Mouse (Mus musculus) CH12.LX (cell line): ENCODE measurements around the gene Tmem62. TPM values are rescaled to one million over a fixed set of nuclear protein-coding genes. Genes with fewer than 3 reads are reported as not detected.

Experiments used
- DNase-seq: peaks from one replicate; pipeline ENCODE4 v3.0.0-alpha.2; 2013; ENCODE audit errors: extremely low read depth
- H3K27ac ChIP-seq: 2 replicates; pipeline ENCODE4 v1.5.1; 2012; ENCODE audit warnings: low read depth, mild to moderate bottlenecking, control low read depth, moderate library complexity; ENCODE audit not compliant: insufficient read depth
- H3K27me3 ChIP-seq: replicated peaks from 2 replicates; pipeline ENCODE3; 2012; ENCODE audit warnings: inconsistent platforms
- H3K36me3 ChIP-seq, 2 experiments: replicated peaks in 1 of 2; 2 replicates each; pipeline versions ENCODE3 to v1.6.1; 2012; ENCODE audit warnings: inconsistent platforms in 1 of 2, low read length in 1 of 2, mild to moderate bottlenecking in 1 of 2, mixed read lengths in 1 of 2, moderate library complexity in 1 of 2; ENCODE audit not compliant: control insufficient read depth in 1 of 2, insufficient read depth in 1 of 2
- H3K4me1 ChIP-seq, 2 experiments: 2 replicates each; pipeline ENCODE4 v1.6.1; 2012; ENCODE audit warnings: inconsistent platforms in 1 of 2, moderate library complexity in 1 of 2; ENCODE audit not compliant: insufficient read depth in 2 of 2, control insufficient read depth in 1 of 2
- H3K4me2 ChIP-seq: 2 replicates; pipeline ENCODE4 v1.6.1; 2012; ENCODE audit warnings: low read depth, mild to moderate bottlenecking, control low read depth; ENCODE audit not compliant: poor library complexity, insufficient read depth, severe bottlenecking
- H3K4me3 ChIP-seq, 3 experiments: fragments of 150-350 bp in 1 of 3; sonication (generic) in 1 of 3; replicated peaks in 1 of 3; 2 replicates each; pipeline versions ENCODE3 to v1.5.1; 2011 to 2012; ENCODE audit warnings: low read depth in 2 of 3, low read length in 2 of 3, mild to moderate bottlenecking in 2 of 3, moderate library complexity in 2 of 3, control low read depth in 1 of 3, improper control_type of control experiment in 1 of 3, inconsistent platforms in 1 of 3, mixed read lengths in 1 of 3; ENCODE audit not compliant: poor library complexity in 1 of 3
- H3K79me2 ChIP-seq: replicated peaks from 2 replicates; pipeline ENCODE4 v1.6.1; 2012; ENCODE audit warnings: mild to moderate bottlenecking, moderate library complexity; ENCODE audit not compliant: control insufficient read depth, poor library complexity, insufficient read depth, severe bottlenecking; ENCODE audit errors: extremely low read depth
- H3K9ac ChIP-seq: 2 replicates; pipeline ENCODE4 v1.6.1; 2012; ENCODE audit warnings: low read depth, mild to moderate bottlenecking, control low read depth, moderate library complexity; ENCODE audit not compliant: insufficient read depth
- H3K9me3 ChIP-seq: replicated peaks from 2 replicates; pipeline ENCODE3; 2012; ENCODE audit warnings: low read length, inconsistent platforms, mixed read lengths
- BHLHE40 ChIP-seq: IDR thresholded peaks from 2 replicates; pipeline ENCODE4 v1.6.1; 2011; ENCODE audit warnings: mild to moderate bottlenecking, low read depth, low read length, improper control_type of control experiment
- EP300 ChIP-seq: IDR thresholded peaks from 2 replicates; pipeline ENCODE4 v1.6.1; 2011; ENCODE audit warnings: low read length, improper control_type of control experiment
- ETS1 ChIP-seq: conservative IDR thresholded peaks from 2 replicates; pipeline ENCODE4 v1.6.1; 2012; ENCODE audit warnings: low read depth, mild to moderate bottlenecking, inconsistent platforms, low read length, improper control_type of control experiment, moderate library complexity
- IRF4 ChIP-seq: IDR thresholded peaks from 2 replicates; pipeline ENCODE4 v1.6.1; 2014; ENCODE audit warnings: low read depth, mild to moderate bottlenecking, inconsistent platforms, low read length, improper control_type of control experiment
- JUN ChIP-seq: IDR thresholded peaks from 2 replicates; pipeline ENCODE4 v1.6.1; 2011; ENCODE audit warnings: low read depth, mild to moderate bottlenecking, low read length, improper control_type of control experiment, moderate library complexity; ENCODE audit not compliant: insufficient read depth
- JUND ChIP-seq: conservative IDR thresholded peaks from 2 replicates; pipeline ENCODE4 v1.6.1; 2011; ENCODE audit warnings: low read depth, low read length, improper control_type of control experiment
- KAT2A ChIP-seq: IDR thresholded peaks from 2 replicates; pipeline ENCODE4 v1.6.1; 2012; ENCODE audit warnings: low read length, improper control_type of control experiment, inconsistent platforms; ENCODE audit not compliant: insufficient replicate concordance
- MAFK ChIP-seq: IDR thresholded peaks from 2 replicates; pipeline ENCODE4 v1.6.1; 2011; ENCODE audit warnings: low read length, improper control_type of control experiment; ENCODE audit not compliant: insufficient replicate concordance
- MAX ChIP-seq: IDR thresholded peaks from 2 replicates; pipeline ENCODE4 v1.6.1; 2011; ENCODE audit warnings: low read length, improper control_type of control experiment
- MEF2A ChIP-seq: IDR thresholded peaks from 2 replicates; pipeline ENCODE4 v1.6.1; 2014; ENCODE audit warnings: low read depth, mild to moderate bottlenecking, inconsistent platforms, low read length, improper control_type of control experiment, borderline replicate concordance
- MXI1 ChIP-seq: IDR thresholded peaks from 2 replicates; pipeline ENCODE4 v1.6.1; 2011; ENCODE audit warnings: mild to moderate bottlenecking, low read depth, low read length, improper control_type of control experiment
- MYC ChIP-seq: IDR thresholded peaks from 2 replicates; pipeline ENCODE4 v1.6.1; 2011; ENCODE audit warnings: low read depth, mild to moderate bottlenecking, improper control_type of control experiment, low read length
- RAD21 ChIP-seq: IDR thresholded peaks from 2 replicates; pipeline ENCODE4 v1.6.1; 2011; ENCODE audit warnings: low read depth, mild to moderate bottlenecking, low read length, improper control_type of control experiment, moderate library complexity
- RCOR1 ChIP-seq: conservative IDR thresholded peaks from 2 replicates; pipeline ENCODE4 v1.6.1; 2012; ENCODE audit warnings: low read depth, mild to moderate bottlenecking, inconsistent platforms, low read length, improper control_type of control experiment
- SIN3A ChIP-seq: IDR thresholded peaks from 2 replicates; pipeline ENCODE4 v1.6.1; 2012; ENCODE audit warnings: low read length, improper control_type of control experiment, inconsistent platforms
- SMC3 ChIP-seq: IDR thresholded peaks from 2 replicates; pipeline ENCODE4 v1.6.1; 2011; ENCODE audit warnings: low read depth, low read length, improper control_type of control experiment
- UBTF ChIP-seq: IDR thresholded peaks from 2 replicates; pipeline ENCODE4 v1.6.1; 2012; ENCODE audit warnings: low read depth, mild to moderate bottlenecking, inconsistent platforms, low read length, improper control_type of control experiment, moderate library complexity
- USF1 ChIP-seq: IDR thresholded peaks from 2 replicates; pipeline ENCODE4 v1.6.1; 2014; ENCODE audit warnings: low read depth, mild to moderate bottlenecking, inconsistent platforms, low read length, improper control_type of control experiment
- ZNF384 ChIP-seq: IDR thresholded peaks from 2 replicates; pipeline ENCODE4 v1.6.1; 2012; ENCODE audit warnings: low read depth, low read length, improper control_type of control experiment, inconsistent platforms
- dilution Hi-C: fragments of 300-500 bp; cut with MboI; formaldehyde crosslinking; loops from 2 replicates; pipeline ENCODE4 v1.14.3; 2020; ENCODE audit warnings: low sequenced_read_pairs; ENCODE audit not compliant: extremely low pct_unique_long_range_greater_than_20kb, extremely low pct_ligation_motif_present
- in situ Hi-C: fragments of 300-500 bp; cut with MboI; formaldehyde crosslinking; loops from 3 replicates; pipeline ENCODE4 v1.14.3; 2019; ENCODE audit warnings: low sequenced_read_pairs, low pct_ligation_motif_present, low pct_unique_long_range_greater_than_20kb, mixed read lengths
- polyA plus RNA-seq: library from polyadenylated mRNA; unstranded; fragments of >175 nt; gene quantifications from 2 replicates; pipeline ENCODE4 v1.2.1, GENCODE M21; 2012; ENCODE audit warnings: low read depth; ENCODE audit not compliant: insufficient read length
- total RNA-seq, 2 experiments: library from RNA; depleted of rRNA; stranded (reverse); fragments of 300-350 nt in 1 of 2; fragments of >200 nt in 1 of 2; gene quantifications; 2 replicates each; pipeline ENCODE4 v1.2.3; 2012 to 2014

Gene Tmem62
- total and polyA plus RNA-seq, 3 experiments = 4.9 to 5.3 (median 5.2) TPM

- no peak for TF ChIP-seq RAD21
Measured at GRCm38 (mm10) chr2:120976990-120977925, at the start of gene Tmem62 (continued).

- no peaks in the 10 kb centered on the region for H3K9me3 ChIP-seq
- in situ Hi-C loops = no loop called here
- H3K9ac ChIP-seq = no peak overlapping the region
- no peak overlapping the region for H3K4me2 ChIP-seq
- H3K4me1 ChIP-seq = peaks cover 3 to 13% of the 10 kb centered on the region in 2 experiments; a peak in 2 of 4 replicates
- peaks cover 35 to 72% of the 10 kb centered on the region in 2 experiments for H3K36me3 ChIP-seq
- TF ChIP-seq SMC3 = no peak
- TF ChIP-seq EP300 = peak; percentile 95
- TF ChIP-seq ZNF384 = peak; percentile 65
- TF ChIP-seq MAFK = 0 out of 2 replicates have a peak, but pooled peaks have one; percentile 21
- TF ChIP-seq SIN3A = no peak
- TF ChIP-seq RCOR1 = peak; percentile 79; the same call in 1 of the 2 replicates
- peak; percentile 75 for TF ChIP-seq JUN
- TF ChIP-seq JUND = peak; percentile 84
- peak; percentile 40; the same call in 1 of the 2 replicates for TF ChIP-seq UBTF
- no peak for TF ChIP-seq MAX
- TF ChIP-seq MYC = no peak
- TF ChIP-seq USF1 = no peak
- peak; percentile 97 for TF ChIP-seq IRF4
- peak; percentile 26; the same call in 1 of the 2 replicates for TF ChIP-seq MEF2A
- peak; percentile 61 for TF ChIP-seq ETS1
- H3K79me2 ChIP-seq = no peaks in the 10 kb centered on the region
- H3K4me3 ChIP-seq = no peak overlapping the region
- no peaks in the 10 kb centered on the region for H3K27me3 ChIP-seq
- peak; percentile 52 for DNase-seq
- H3K27ac ChIP-seq = peak overlapping the region; percentile 21; the same call in 1 of the 2 replicates
- dilution Hi-C loops = no loop called here
Measured at GRCm38 (mm10) chr2:120933038-120933437, 43.8 kb upstream of the Tmem62 start.

- H3K27ac ChIP-seq = no peak overlapping the region
- no peak overlapping the region for H3K4me2 ChIP-seq
- dilution Hi-C loops = no loop called here
- no peak for TF ChIP-seq EP300
- TF ChIP-seq MEF2A = no peak
- TF ChIP-seq MXI1 = no peak
- TF ChIP-seq USF1 = no peak
- no peak for TF ChIP-seq SMC3
- no peak for TF ChIP-seq KAT2A
- no peak for TF ChIP-seq BHLHE40
- H3K36me3 ChIP-seq = peaks cover 41 to 78% of the 10 kb centered on the region in 2 experiments
- no peaks in the 10 kb centered on the region for H3K79me2 ChIP-seq
- in situ Hi-C loops = no loop called here
- no peak overlapping the region for H3K4me3 ChIP-seq
- no peaks in the 10 kb centered on the region for H3K9me3 ChIP-seq
- DNase-seq = no peak
- no peaks in the 10 kb centered on the region for H3K27me3 ChIP-seq
- 0 out of 4 replicates have a peak, but pooled peaks cover 0 to 3% of the 10 kb centered on the region in 2 experiments for H3K4me1 ChIP-seq
- no peak overlapping the region for H3K9ac ChIP-seq
Measured at GRCm38 (mm10) chr2:120951208-120951607, 25.6 kb upstream of the Tmem62 start.
